Mouse (Mus musculus) gastrocnemius, postnatal 10 days (tissue): ENCODE measurements around the gene Hyou1. TPM values are rescaled to one million over a fixed set of nuclear protein-coding genes. Genes with fewer than 3 reads are reported as not detected.
"Not testable (repeated sequence)": the region's sequence is repeated elsewhere in the genome, so short reads cannot be mapped to it uniquely, and the experiment has no call there.

Experiments used
- DNase-seq: peaks from one replicate; pipeline ENCODE4 v3.0.0; 2021; ENCODE audit warnings: mixed read lengths
- total RNA-seq, 2 experiments: library from RNA; stranded (reverse); gene quantifications; 2 replicates each; pipeline ENCODE4 v1.2.3; 2021

The Hyou1 gene
- total RNA-seq, 2 experiments from 2014 or later = 27.0 to 36.3 TPM

- peak; percentile 92 for DNase-seq
These were observed 27.8 kb downstream of the Hyou1 start, which contains the start of the genes Rps25 and Trappc4 for GRCm38 (mm10) chr9:44406906-44407751. Gene Rps25, plus strand, starts transcription at chr9:44407139. Gene Trappc4, minus strand, starts transcription at chr9:44407600.

DNA sequence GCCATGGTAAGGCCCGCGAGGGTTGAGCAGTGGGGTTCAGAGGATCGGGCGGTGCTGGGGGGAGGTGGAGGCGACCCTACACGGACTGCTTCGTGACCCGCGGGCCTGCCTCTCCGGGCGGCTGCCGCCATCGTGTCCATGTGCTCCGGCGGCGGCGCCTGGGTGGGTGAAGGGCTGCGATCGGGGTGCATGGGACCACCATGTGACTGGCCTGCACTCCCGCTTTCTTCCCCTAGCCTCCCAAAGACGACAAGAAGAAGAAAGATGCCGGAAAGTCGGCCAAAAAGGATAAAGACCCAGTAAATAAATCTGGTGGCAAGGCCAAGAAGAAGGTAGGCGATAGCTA lies 28.4 kb downstream of the Hyou1 start:
- DNase-seq = no peak

DNA sequence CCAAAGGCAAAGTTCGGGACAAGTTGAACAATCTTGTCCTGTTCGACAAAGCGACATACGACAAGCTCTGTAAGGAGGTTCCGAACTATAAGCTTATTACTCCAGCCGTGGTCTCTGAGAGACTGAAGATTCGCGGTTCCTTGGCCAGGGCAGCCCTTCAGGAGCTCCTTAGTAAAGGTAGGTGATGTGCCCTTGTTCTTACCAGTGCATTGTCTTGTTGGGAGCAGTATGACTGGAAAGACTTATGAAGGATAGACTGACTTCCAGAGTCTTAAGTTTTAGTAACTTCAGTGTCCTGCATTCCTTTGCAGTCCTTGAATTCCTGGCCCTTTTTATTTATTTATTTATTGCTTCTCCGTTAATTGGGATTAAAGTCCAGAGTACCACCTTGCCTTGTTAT lies 29.4 kb downstream of the Hyou1 start:
- DNase-seq = not testable (repeated sequence)

GRCm38 (mm10) chr9:44410647-44411336 lies 31.5 kb downstream of the Hyou1 start:
- no peak for DNase-seq

DNA sequence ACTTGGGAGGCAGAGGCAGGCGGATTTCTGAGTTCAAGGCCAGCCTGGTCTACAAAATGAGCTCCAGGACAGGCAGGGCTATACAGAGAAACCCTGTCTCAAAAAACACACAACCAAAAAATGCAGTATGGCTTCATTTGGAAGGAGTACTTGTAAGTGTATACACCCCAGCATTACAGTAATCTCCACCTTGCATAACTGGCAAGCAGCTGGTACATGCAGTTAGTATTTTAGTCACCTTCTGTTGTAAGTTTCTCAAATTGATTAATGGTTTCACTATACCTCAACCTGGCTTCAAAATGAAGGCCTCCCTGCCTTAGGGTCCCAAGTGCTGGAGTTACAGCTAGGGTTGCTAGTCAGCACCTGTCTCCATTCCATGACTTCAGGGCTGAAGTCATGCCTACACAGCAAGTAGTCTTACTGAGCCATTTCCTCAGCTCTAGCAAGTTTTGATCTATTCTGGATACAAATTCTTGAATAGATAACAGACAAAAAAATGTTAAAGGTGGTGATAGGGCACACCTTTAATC lies 32.4 kb downstream of the Hyou1 start:
- DNase-seq = no peak

GRCm38 (mm10) chr9:44412306-44412705 lies 33.0 kb downstream of the Hyou1 start:
- no peak for DNase-seq

- DNase-seq = no peak
These were observed 33.5 kb downstream of the Hyou1 start for GRCm38 (mm10) chr9:44412781-44413180.

DNA sequence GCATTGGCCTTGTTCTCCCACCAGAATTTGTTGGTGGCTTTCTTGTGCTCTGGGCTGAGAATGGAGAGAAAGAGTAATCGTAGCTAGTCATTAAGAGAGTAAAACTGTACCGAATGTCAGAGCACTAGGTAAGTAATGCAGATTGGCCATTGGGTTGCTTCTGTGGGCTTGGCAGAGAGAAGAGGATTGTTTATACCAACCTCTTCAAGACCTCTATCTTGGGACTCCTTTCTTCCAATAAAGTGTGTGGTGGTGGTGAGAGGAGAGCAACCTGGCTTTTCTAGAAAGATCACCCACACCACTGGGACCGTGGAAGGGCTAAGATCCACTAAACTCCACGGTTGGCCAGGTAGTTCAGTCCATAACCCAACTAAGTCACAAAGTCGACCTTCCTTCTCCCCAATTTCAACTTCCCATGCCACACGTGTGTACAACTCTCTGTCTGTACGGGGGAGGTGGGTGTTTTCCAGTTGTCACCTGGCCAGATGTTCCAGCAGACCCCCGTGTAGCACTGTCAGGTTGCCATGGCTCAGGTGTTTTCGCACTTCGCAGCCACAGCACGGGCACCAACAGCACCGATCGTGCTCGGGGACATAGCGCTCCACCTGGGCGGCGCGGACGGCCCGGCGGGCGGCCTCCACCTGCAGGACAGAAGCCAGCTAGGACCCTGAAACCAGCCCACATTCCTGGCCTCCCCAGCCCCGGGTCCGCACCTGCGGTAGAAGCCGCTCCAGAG lies 38.0 kb downstream of the Hyou1 start:
- no peak for DNase-seq

- DNase-seq = peak; percentile 97
These were observed 38.6 kb downstream of the Hyou1 start for GRCm38 (mm10) chr9:44417892-44418363.

GRCm38 (mm10) chr9:44418519-44419385 lies 39.5 kb downstream of the Hyou1 start, which contains the start of gene Ccdc84:
Gene Ccdc84, minus strand, starts transcription at chr9:44418569.
- no peak for DNase-seq

DNA sequence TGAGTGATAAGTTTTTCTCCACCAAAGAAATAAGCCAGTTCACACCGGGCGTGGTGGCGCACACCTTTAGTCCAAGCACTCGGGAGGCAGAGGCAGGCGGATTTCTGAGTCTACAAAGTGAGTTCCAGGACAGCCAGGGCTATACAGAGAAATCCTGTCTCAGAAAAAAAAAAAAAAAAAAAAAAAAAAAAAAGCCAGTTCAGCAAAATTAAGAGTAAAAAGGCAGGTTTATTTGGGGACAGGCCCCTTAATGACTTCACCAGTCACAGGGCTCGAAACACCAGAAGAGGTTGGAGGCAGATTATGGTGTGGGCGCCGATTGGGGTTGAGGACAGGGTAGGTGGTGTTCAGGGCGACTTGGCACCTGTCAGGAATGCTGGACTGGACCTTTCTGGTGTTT lies 40.4 kb downstream of the Hyou1 start:
- DNase-seq = not testable (repeated sequence)

GRCm38 (mm10) chr9:44420280-44420898 lies 41.1 kb downstream of the Hyou1 start:
- no peak for DNase-seq

DNA sequence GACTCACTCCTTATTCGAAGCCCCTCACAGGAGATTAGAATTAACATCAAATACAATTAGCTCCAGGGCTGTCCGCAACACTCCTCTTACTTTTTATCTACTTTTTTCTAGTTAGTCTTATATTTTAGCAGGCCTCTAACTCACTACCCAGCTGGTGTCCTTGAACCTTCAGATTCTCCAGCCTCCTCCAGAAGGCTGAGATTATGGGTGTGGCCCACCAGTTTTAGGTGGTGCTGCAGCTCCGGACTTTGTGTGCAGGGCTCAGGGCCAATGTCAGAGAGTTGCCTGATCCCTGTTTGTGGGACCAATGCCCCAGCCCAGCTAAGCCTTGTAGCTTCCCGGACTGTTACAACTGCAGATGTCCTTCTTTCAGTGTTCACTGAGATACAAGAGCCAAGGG lies 44.3 kb downstream of the Hyou1 start:
- no peak for DNase-seq

DNA sequence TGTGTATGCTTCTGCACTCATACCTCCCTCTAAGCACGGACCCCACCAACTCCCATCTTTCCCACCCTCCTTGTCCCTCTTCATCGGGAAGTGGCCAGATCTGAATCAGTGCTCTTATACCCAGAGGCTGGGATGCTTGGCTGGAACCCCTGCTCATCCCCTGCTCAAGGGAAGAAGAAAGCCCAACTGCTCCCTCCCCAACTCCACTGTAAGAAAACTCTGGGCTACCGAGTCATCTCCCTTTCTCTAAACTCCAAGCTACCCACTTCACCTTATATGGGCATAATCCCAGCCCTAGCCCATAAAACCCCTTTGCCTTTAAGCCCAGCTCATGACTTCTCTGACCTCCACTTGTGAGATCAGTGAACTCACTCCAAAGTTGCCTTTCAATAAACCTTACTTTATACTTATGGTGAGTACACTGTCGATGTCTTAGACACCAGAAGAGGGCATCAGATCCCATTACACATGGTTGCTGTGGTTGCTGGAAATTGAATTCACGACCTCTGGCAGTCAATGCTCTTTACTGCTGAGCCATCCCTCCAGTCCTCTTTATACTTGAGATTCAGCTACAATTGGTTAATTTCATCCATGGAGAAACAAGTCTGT lies 53.4 kb downstream of the Hyou1 start:
- no peak for DNase-seq

GRCm38 (mm10) chr9:44435747-44436146 lies 56.5 kb downstream of the Hyou1 start:
- no peak for DNase-seq

DNA sequence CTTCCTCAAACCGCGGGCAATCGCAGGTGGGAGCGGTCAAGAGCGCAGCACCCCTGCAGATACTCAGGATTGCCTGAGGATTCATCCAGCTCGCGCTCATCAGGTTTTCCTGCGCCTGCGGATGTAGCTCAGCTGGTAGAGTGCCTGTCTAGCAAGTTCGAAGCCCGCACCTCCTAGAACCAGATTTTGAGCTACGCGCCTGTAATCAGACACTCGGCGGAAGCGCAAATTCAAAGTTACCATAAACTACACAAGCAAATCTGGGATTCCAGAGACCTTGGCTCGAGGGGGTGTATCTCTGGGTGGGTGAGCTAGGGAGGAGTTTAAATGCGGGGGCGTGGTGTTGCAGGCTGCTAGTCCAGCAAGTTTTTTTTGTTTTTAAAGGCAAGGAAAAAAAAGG lies 61.7 kb downstream of the Hyou1 start, which contains the start of gene Foxr1:
Foxr1 (minus strand) TSS at position 176 of the 400 bp plus-strand sequence.
- DNase-seq = no peak
